Mouse (Mus musculus) limb, embryonic 14.5 days (tissue): ENCODE results near the gene Arnt. TPM values are rescaled to one million over a fixed set of nuclear protein-coding genes. Genes with fewer than 3 reads are reported as not detected.

Experiments used
- ATAC-seq: fragments of 200-750 bp; cut with Nextera tagmentation; 2 replicates; pipeline ENCODE4 v1.8.0; 2017; ENCODE audit warnings: low read depth, moderate number of reproducible peaks, moderate TSS enrichment; ENCODE audit not compliant: low FRiP score
- DNase-seq: peaks from one replicate; pipeline ENCODE4 v3.0.0-alpha.2; 2015; ENCODE audit warnings: low spot score
- H3K27ac ChIP-seq: fragments of 300-500 bp; sonication (generic); replicated peaks from 2 replicates; pipeline ENCODE4 v1.5.1; 2014; ENCODE audit warnings: low read depth, mild to moderate bottlenecking, low read length, moderate library complexity, mixed read lengths
- H3K27me3 ChIP-seq: fragments of 300-500 bp; sonication (generic); 2 replicates; pipeline ENCODE4 v1.6.1; 2014; ENCODE audit warnings: low read length, mixed read lengths; ENCODE audit not compliant: control insufficient read depth, insufficient read depth
- H3K36me3 ChIP-seq: fragments of 300-500 bp; sonication (generic); 2 replicates; pipeline ENCODE4 v1.6.1; 2014; ENCODE audit warnings: mild to moderate bottlenecking, low read length, moderate library complexity, mixed read lengths; ENCODE audit not compliant: control insufficient read depth, insufficient read depth
- H3K4me1 ChIP-seq: fragments of 300-500 bp; sonication (generic); 2 replicates; pipeline ENCODE4 v1.6.1; 2014; ENCODE audit warnings: antibody characterized with exemption, low read length, mixed read lengths; ENCODE audit not compliant: control insufficient read depth, insufficient read depth
- H3K4me2 ChIP-seq: fragments of 300-500 bp; sonication (generic); replicated peaks from 2 replicates; pipeline ENCODE4 v1.6.1; 2014; ENCODE audit warnings: low read depth, mild to moderate bottlenecking, low read length, moderate library complexity; ENCODE audit not compliant: severe bottlenecking
- H3K4me3 ChIP-seq: fragments of 300-500 bp; sonication (generic); replicated peaks from 2 replicates; pipeline ENCODE4 v1.5.1; 2014; ENCODE audit warnings: low read length
- H3K9ac ChIP-seq: fragments of 300-500 bp; sonication (generic); 2 replicates; pipeline ENCODE4 v1.6.1; 2014; ENCODE audit warnings: mild to moderate bottlenecking, low read depth, low read length, moderate library complexity; ENCODE audit not compliant: severe bottlenecking
- H3K9me3 ChIP-seq: fragments of 300-500 bp; sonication (generic); 2 replicates; pipeline ENCODE4 v1.6.1; 2016; ENCODE audit warnings: low read length; ENCODE audit not compliant: control insufficient read depth
- POLR2A ChIP-seq: fragments of 200-500 bp; IDR thresholded peaks from 2 replicates; pipeline ENCODE4 v1.8.0; 2012; ENCODE audit warnings: inconsistent platforms, mild to moderate bottlenecking, moderate library complexity, borderline replicate concordance; ENCODE audit not compliant: insufficient read depth, insufficient read length; ENCODE audit errors: extremely low read depth
- WGBS: fragments of 180-500 bp; shearing (Covaris S2); extraction: QIAGEN DNeasy Blood & Tissue Kit; methylation state at CpG from one replicate; pipeline ENCODE4 v1.1.7; 2014; 5-methylcytosine and 5-hydroxymethylcytosine counted together
- polyA plus RNA-seq, 2 experiments: library from polyadenylated mRNA; depleted of rRNA in 1 of 2; stranded (reverse) in 1 of 2; unstranded in 1 of 2; fragments of >200 nt; fragmentation: Nextera tagmentation in 1 of 2; extraction: Ambion mirVana in 1 of 2; gene quantifications; 2 replicates each; pipeline versions ENCODE4 v1.2.1 to v1.2.3; 2012 to 2014

Gene Arnt
- polyA plus RNA-seq, 2 experiments, result 37.9 to 57.1 TPM

GRCm38 (mm10) chr3:95520100-95520499 lies 85.9 kb downstream of the Arnt start:
- H3K4me2 ChIP-seq, result no peak overlapping the region
- H3K36me3 ChIP-seq, result no peaks in the 10 kb centered on the region
- H3K4me1 ChIP-seq, result peaks cover 3% of the 10 kb centered on the region; the same call in 1 of the 2 replicates
- no peak overlapping the region for H3K4me3 ChIP-seq
- TF ChIP-seq POLR2A, result no peak
- no peaks in the 10 kb centered on the region for H3K27me3 ChIP-seq
- no peak overlapping the region for H3K27ac ChIP-seq
- WGBS, result 77% methylated on average over 3 of the region's 3 CpGs
- H3K9ac ChIP-seq, result no peak overlapping the region
- ATAC-seq (no peak), DNase-seq (no peak)
- H3K9me3 ChIP-seq, result no peaks in the 10 kb centered on the region

DNA sequence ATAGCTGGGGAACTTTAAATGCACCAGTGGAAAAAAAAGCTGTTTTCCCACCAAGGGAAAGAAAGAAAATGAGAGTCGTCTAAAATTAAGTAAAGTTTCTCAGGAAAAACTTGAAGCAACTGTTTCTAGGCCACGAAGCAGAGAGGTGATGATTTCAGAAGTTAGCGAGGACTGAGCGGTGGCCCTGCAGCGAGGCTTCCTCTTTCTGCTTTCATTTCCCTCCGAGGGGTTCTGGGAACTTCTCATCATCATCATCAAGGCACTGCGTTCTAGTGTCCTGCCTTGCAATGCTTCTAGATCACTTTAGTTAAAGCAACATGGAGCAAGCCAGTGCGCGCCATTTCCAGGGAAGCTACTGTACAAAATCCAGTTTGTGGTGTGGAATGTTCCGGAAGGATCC lies 87.0 kb downstream of the Arnt start:
- no peak overlapping the region for H3K9ac ChIP-seq
- DNase-seq (no peak), ATAC-seq (no peak)
- H3K9me3 ChIP-seq, result no peaks in the 10 kb centered on the region
- no peak overlapping the region for H3K27ac ChIP-seq
- no peaks in the 10 kb centered on the region for H3K27me3 ChIP-seq
- H3K4me2 ChIP-seq, result no peak overlapping the region
- no peaks in the 10 kb centered on the region for H3K36me3 ChIP-seq
- TF ChIP-seq POLR2A, result no peak
- no peak overlapping the region for H3K4me3 ChIP-seq
- 87% methylated on average over 10 of the region's 10 CpGs for WGBS
- H3K4me1 ChIP-seq, result peaks cover 3% of the 10 kb centered on the region; the same call in 1 of the 2 replicates

- Histone ChIP-seq H3K9me3 (no peaks in the 10 kb centered on the region), H3K4me3 (no peak overlapping the region), H3K27ac (no peak overlapping the region), H3K9ac (no peak overlapping the region), H3K27me3 (no peaks in the 10 kb centered on the region), H3K4me1 (no peaks in the 10 kb centered on the region), H3K36me3 (no peaks in the 10 kb centered on the region), H3K4me2 (no peak overlapping the region)
- WGBS, result 65% methylated on average over 3 of the region's 3 CpGs
- DNase-seq, result no peak
- ATAC-seq, result no peak
- TF ChIP-seq POLR2A, result no peak
Observed at GRCm38 (mm10) chr3:95523662-95524061, 89.5 kb downstream of the Arnt start.

DNA sequence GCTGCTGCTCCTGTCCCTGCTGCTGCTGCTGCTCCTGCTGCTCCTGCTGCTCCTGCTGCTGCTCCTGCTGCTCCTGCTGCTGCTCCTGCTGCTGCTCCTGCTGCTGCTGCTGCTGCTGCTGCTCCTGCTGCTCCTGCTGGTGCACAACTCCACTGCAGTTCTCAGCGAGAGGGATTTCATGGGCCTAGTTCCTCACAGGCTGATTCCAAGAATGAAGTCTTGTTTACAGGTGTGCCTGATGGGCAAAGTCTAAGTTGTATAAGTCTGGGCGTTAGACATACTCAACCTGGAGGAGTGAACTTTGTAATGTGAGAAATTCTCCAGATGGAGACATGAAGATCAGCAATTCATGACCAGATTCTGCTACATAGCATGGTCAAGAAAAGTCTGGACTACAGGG lies 90.5 kb downstream of the Arnt start:
- Histone ChIP-seq H3K36me3 (no peaks in the 10 kb centered on the region), H3K9me3 (no peaks in the 10 kb centered on the region), H3K27me3 (no peaks in the 10 kb centered on the region), H3K4me1 (no peaks in the 10 kb centered on the region), H3K4me3 (no peak overlapping the region), H3K4me2 (no peak overlapping the region), H3K27ac (no peak overlapping the region), H3K9ac (no peak overlapping the region)
- no peak for TF ChIP-seq POLR2A
- no peak for DNase-seq
- ATAC-seq, result no peak
- WGBS, result 71% methylated on average over 2 of the region's 2 CpGs

GRCm38 (mm10) chr3:95526111-95526510 lies 91.9 kb downstream of the Arnt start:
- H3K4me3 ChIP-seq, result no peak overlapping the region
- DNase-seq (no peak), ATAC-seq (no peak)
- no peak overlapping the region for H3K4me2 ChIP-seq
- no peaks in the 10 kb centered on the region for H3K36me3 ChIP-seq
- H3K27ac ChIP-seq, result no peak overlapping the region
- no peaks in the 10 kb centered on the region for H3K9me3 ChIP-seq
- H3K27me3 ChIP-seq, result no peaks in the 10 kb centered on the region
- no peak for TF ChIP-seq POLR2A
- no peaks in the 10 kb centered on the region for H3K4me1 ChIP-seq
- H3K9ac ChIP-seq, result no peak overlapping the region

- 83% methylated on average over 8 of the region's 8 CpGs for WGBS
Observed at GRCm38 (mm10) chr3:95526622-95527211, 92.5 kb downstream of the Arnt start, which contains the start of gene Ctss. Gene Ctss (plus strand): TSS chr3:95526786.

More at GRCm38 (mm10) chr3:95526622-95527211, 92.5 kb downstream of the Arnt start, which contains the start of gene Ctss:
- Histone ChIP-seq H3K4me1 (no peaks in the 10 kb centered on the region), H3K4me3 (no peak within 1 kb of the TSS), H3K27ac (no peak within 1 kb of the TSS), H3K4me2 (no peak within 1 kb of the TSS), H3K9ac (no peak within 1 kb of the TSS), H3K27me3 (no peaks in the 10 kb centered on the region), H3K36me3 (no peaks in the 10 kb centered on the region), H3K9me3 (no peaks in the 10 kb centered on the region)
- DNase-seq, result no peak
- no peak for ATAC-seq
- TF ChIP-seq POLR2A, result no peak
